Mouse (Mus musculus) CD4-positive, CD25-positive, alpha-beta regulatory T cell (primary cell): ENCODE results near the gene Nkain2. TPM values are rescaled to one million over a fixed set of nuclear protein-coding genes. Genes with fewer than 3 reads are reported as not detected.

Source experiments
- polyA plus RNA-seq: library from polyadenylated mRNA; unstranded; fragments of 100-300 nt; shearing (Covaris generic); gene quantifications from one replicate; pipeline ENCODE4 v1.2.1, GENCODE M21; 2017

Gene Nkain2
- polyA plus RNA-seq, result not detected

GRCm38 (mm10) chr10:32889652-32890506 is at the start of gene Nkain2:
Nkain2 (minus strand) TSS chr10:32890462.

Other genes with a start within 250 kb of the Nkain2 start
- 0.08 TPM for gene Trdn, start 190.1 kb upstream of the Nkain2 start, polyA plus RNA-seq